Mouse (Mus musculus): ENCODE measurements around the gene Zfp36l2. TPM values are rescaled to one million over a fixed set of nuclear protein-coding genes. Genes with fewer than 3 reads are reported as not detected.

Zfp36l2 gene
- polyA plus RNA-seq, 1 experiment from 2014 or later: 4.8 TPM

DNA sequence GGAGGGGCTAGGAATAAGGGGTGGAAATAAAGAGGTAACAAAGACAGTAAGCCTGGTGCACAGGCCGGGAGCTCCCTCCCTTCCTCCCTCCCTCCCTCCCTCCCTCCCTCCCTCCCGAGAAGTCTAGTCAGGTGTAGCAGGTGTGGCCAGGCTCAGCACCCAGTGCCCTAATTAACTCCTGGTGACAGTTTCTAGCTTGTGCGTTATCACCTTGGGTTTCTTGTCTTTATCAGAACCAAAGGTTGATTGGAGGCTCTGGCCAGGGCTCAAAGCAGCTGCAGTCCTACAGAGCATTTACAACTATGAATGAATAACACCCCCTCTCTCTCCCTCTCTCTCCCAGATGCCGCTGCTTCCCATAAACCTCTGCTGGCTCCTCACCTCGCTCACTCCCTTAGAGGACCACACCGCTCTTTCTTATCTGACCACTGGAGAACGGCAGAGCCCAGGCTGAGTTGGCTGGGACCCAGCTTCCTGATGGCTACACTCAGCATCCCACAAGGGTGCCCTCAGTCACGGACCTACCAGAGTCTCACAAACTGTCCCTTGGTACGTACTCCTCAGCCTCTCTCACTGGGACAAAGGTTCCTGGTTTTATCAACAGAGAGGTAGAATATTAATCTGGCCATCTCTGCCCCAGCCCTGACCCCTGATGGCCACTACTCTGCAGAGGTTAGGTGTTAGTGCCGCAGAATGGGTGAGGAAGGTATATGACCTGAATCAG lies 50.9 kb downstream of the Zfp36l2 start:
- H3K27me3 ChIP-seq (replicated peaks): no peaks in the 10 kb centered on the region
- H3K4me1 ChIP-seq: peaks cover 17% of the 10 kb centered on the region; the same call in 1 of the 2 replicates
- H3K9me3 ChIP-seq (replicated peaks): no peaks in the 10 kb centered on the region
- no peak for ATAC-seq (ENCODE audit: low FRiP score)
- WGBS: 31% methylated on average over 10 of the region's 10 CpGs
- H3K36me3 ChIP-seq: no peaks in the 10 kb centered on the region
- H3K4me3 ChIP-seq (replicated peaks): no peak overlapping the region
- no peak overlapping the region for H3K9ac ChIP-seq (replicated peaks)
- no peak overlapping the region for H3K4me2 ChIP-seq
- H3K27ac ChIP-seq (replicated peaks): no peak overlapping the region

DNA sequence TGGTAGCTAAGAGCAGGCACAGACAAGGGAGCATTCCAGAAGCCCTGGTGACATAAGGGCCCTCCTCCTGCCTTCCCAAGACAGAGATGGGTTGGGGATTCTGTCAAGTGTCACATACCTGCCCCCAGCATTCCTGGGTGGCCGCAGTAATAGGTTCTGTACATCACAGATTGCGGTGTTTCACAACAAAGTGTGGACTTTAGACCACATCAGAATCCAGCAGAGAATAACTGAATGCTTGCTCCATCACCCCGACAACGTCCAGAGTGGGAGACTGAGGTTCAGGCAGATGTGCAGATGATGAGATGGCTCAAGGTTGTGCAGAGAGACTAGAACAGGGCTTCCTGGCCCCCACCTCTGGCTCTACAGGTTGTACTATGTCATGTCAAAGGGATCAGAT lies 51.5 kb downstream of the Zfp36l2 start:
- H3K27ac ChIP-seq (replicated peaks): no peak overlapping the region
- H3K4me1 ChIP-seq: peaks cover 11% of the 10 kb centered on the region; the same call in 1 of the 2 replicates
- 82% methylated on average over 4 of the region's 4 CpGs for WGBS
- no peak overlapping the region for H3K9ac ChIP-seq (replicated peaks)
- H3K27me3 ChIP-seq (replicated peaks): no peaks in the 10 kb centered on the region
- no peaks in the 10 kb centered on the region for H3K9me3 ChIP-seq (replicated peaks)
- ATAC-seq (ENCODE audit: low FRiP score): no peak
- H3K4me2 ChIP-seq: no peak overlapping the region
- no peak overlapping the region for H3K4me3 ChIP-seq (replicated peaks)
- H3K36me3 ChIP-seq: no peaks in the 10 kb centered on the region

GRCm38 (mm10) chr17:84135243-84135642 lies 52.5 kb downstream of the Zfp36l2 start:
- H3K36me3 ChIP-seq: no peaks in the 10 kb centered on the region
- H3K4me3 ChIP-seq (replicated peaks): no peak overlapping the region
- no peak overlapping the region for H3K27ac ChIP-seq (replicated peaks)
- no peak for ATAC-seq (ENCODE audit: low FRiP score)
- H3K4me1 ChIP-seq: peaks cover 6% of the 10 kb centered on the region; the same call in 1 of the 2 replicates
- no peaks in the 10 kb centered on the region for H3K9me3 ChIP-seq (replicated peaks)
- H3K27me3 ChIP-seq (replicated peaks): no peaks in the 10 kb centered on the region
- no peak overlapping the region for H3K4me2 ChIP-seq
- 61% methylated on average over 7 of the region's 7 CpGs for WGBS
- no peak overlapping the region for H3K9ac ChIP-seq (replicated peaks)
